Mouse (Mus musculus) testis, adult 2 months (tissue): ENCODE results near the gene Arntl.

Source experiments
- CTCF ChIP-seq: fragments of 200-500 bp; IDR thresholded peaks from 2 replicates; pipeline ENCODE4 v1.5.1; 2012; ENCODE audit warnings: low read depth, mild to moderate bottlenecking, inconsistent platforms, low read length, moderate library complexity; ENCODE audit not compliant: control insufficient read depth, insufficient read depth, insufficient replicate concordance
- POLR2A ChIP-seq: fragments of 200-500 bp; IDR thresholded peaks from 2 replicates; pipeline ENCODE4 v1.6.1; 2012; ENCODE audit warnings: low read depth, mild to moderate bottlenecking, inconsistent platforms, low read length, moderate library complexity; ENCODE audit not compliant: control insufficient read depth

DNA sequence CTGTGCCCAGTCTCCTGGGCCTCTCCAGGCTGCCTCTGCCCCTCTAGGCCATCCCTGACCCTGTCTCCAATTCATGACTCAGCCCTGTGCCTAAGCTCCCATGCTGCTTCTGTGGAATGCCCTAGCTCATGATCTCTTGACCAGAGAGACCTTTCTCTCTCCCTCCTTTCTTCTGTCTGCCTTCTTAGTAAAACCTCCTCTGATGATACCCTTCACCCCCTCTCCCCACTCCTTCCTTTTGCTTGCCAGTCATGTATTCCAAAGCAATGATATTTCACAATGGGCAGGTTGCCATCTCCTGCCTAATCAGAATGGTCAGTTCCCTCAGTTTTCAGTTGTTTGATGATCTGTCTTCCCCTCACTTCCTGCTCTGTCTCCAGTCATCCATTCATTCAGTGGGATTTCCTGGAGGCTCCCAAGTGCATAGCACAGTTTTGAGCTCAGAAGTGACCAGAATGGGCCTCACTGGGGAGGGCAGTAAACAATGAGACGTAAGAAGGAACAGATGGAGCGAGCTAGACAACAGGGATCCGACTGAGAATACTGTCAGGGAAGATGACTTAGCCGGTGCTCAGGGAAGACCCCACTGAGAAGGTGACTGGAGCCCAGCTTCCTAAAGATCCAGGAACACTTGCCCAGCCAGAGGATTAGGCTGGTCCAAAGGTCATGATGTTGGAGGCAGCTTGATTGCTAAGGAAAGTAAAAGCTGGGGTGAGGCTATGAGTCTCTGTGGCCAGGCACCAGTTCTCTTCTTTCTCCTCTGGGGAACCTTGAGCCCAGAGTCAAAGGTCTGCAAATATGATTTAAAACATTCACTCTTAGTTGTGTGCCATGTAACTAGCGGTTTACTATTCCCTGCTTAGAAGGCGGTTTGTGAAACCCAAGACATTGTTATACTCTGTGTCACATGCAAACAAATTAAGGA lies 7.2 kb downstream of the Arntl start:
- no peak for TF ChIP-seq CTCF
- no peak for TF ChIP-seq POLR2A
